Mouse (Mus musculus) induced T-regulatory cell, adult 2 months (primary cell): Measurements from ENCODE around the gene Sirpa.

ENCODE experiments used
- DNase-seq: peaks from one replicate; pipeline ENCODE4 v3.0.0-alpha.2; 2012; ENCODE audit warnings: low read depth

The Sirpa gene

GRCm38 (mm10) chr2:129584905-129585304, 7.7 kb upstream of the Sirpa start:
- DNase-seq = no peak

GRCm38 (mm10) chr2:129585904-129586514, 6.6 kb upstream of the Sirpa start:
- no peak for DNase-seq

- DNase-seq = no peak
Observed at GRCm38 (mm10) chr2:129587241-129587640, 5.4 kb upstream of the Sirpa start.

- DNase-seq = no peak
Observed at GRCm38 (mm10) chr2:129587825-129588251, 4.8 kb upstream of the Sirpa start.

- no peak for DNase-seq
Observed at GRCm38 (mm10) chr2:129591897-129592296, 738 bp upstream of the Sirpa start.

- DNase-seq = no peak
Observed at GRCm38 (mm10) chr2:129593141-129593875, 673 bp downstream of the Sirpa start.

GRCm38 (mm10) chr2:129593876-129594421, 1.3 kb downstream of the Sirpa start:
- no peak for DNase-seq

- DNase-seq = no peak
Observed at GRCm38 (mm10) chr2:129594569-129594968, 1.9 kb downstream of the Sirpa start.

GRCm38 (mm10) chr2:129595206-129595605, 2.6 kb downstream of the Sirpa start:
- DNase-seq = no peak

- no peak for DNase-seq
Observed at GRCm38 (mm10) chr2:129595661-129596209, 3.1 kb downstream of the Sirpa start.

GRCm38 (mm10) chr2:129596555-129597172, 4.0 kb downstream of the Sirpa start:
- DNase-seq = no peak

- no peak for DNase-seq
Observed at GRCm38 (mm10) chr2:129597581-129597980, 4.9 kb downstream of the Sirpa start.

GRCm38 (mm10) chr2:129598094-129598493, 5.5 kb downstream of the Sirpa start:
- no peak for DNase-seq

GRCm38 (mm10) chr2:129599231-129600084, 6.8 kb downstream of the Sirpa start:
- no peak for DNase-seq

GRCm38 (mm10) chr2:129601059-129601650, 8.5 kb downstream of the Sirpa start:
- no peak for DNase-seq

- DNase-seq = no peak
Observed at GRCm38 (mm10) chr2:129601894-129602663, 9.4 kb downstream of the Sirpa start.

GRCm38 (mm10) chr2:129602856-129603255, 10.2 kb downstream of the Sirpa start:
- no peak for DNase-seq

GRCm38 (mm10) chr2:129603536-129603935, 10.9 kb downstream of the Sirpa start:
- no peak for DNase-seq

- no peak for DNase-seq
Observed at GRCm38 (mm10) chr2:129604032-129604431, 11.4 kb downstream of the Sirpa start.

GRCm38 (mm10) chr2:129605816-129606215, 13.2 kb downstream of the Sirpa start:
- DNase-seq = no peak
